Mouse (Mus musculus): Measurements from ENCODE around the gene Gm49776. TPM values are rescaled to one million over a fixed set of nuclear protein-coding genes. Genes with fewer than 3 reads are reported as not detected.
A peak's percentile ranks its signal among the peaks of the same experiment; 100 is the strongest.

Gm49776 gene
- polyA plus RNA-seq, 2 experiments from 2014 or later, result not detected

GRCm38 (mm10) chr16:18233919-18234670 is 24.0 kb downstream of the Gm49776 start:
- ATAC-seq, result peak; percentile 2

- ATAC-seq, result no peak
Measured at GRCm38 (mm10) chr16:18233451-18233850, 24.7 kb downstream of the Gm49776 start.

GRCm38 (mm10) chr16:18231451-18231850 is 26.7 kb downstream of the Gm49776 start:
- no peak for ATAC-seq

GRCm38 (mm10) chr16:18231047-18231446 is 27.1 kb downstream of the Gm49776 start:
- ATAC-seq, result no peak

GRCm38 (mm10) chr16:18230617-18231016 is 27.5 kb downstream of the Gm49776 start:
- ATAC-seq, result no peak

- ATAC-seq, result no peak
Measured at GRCm38 (mm10) chr16:18229622-18230021, 28.5 kb downstream of the Gm49776 start.

- ATAC-seq, result no peak
Measured at GRCm38 (mm10) chr16:18228856-18229255, 29.3 kb downstream of the Gm49776 start.

- no peak for ATAC-seq
Measured at GRCm38 (mm10) chr16:18227897-18228422, 30.2 kb downstream of the Gm49776 start.

- no peak for ATAC-seq
Measured at GRCm38 (mm10) chr16:18227187-18227586, 30.9 kb downstream of the Gm49776 start.

- no peak for ATAC-seq
Measured at GRCm38 (mm10) chr16:18222188-18222587, 35.9 kb downstream of the Gm49776 start.

GRCm38 (mm10) chr16:18221543-18221898 is 36.6 kb downstream of the Gm49776 start:
- no peak for ATAC-seq

GRCm38 (mm10) chr16:18220856-18221542 is 37.1 kb downstream of the Gm49776 start:
- ATAC-seq, result no peak

- no peak for ATAC-seq
Measured at GRCm38 (mm10) chr16:18220001-18220400, 38.1 kb downstream of the Gm49776 start.

GRCm38 (mm10) chr16:18218580-18218996 is 39.5 kb downstream of the Gm49776 start:
- no peak for ATAC-seq

- ATAC-seq, result no peak
Measured at GRCm38 (mm10) chr16:18217579-18217978, 40.5 kb downstream of the Gm49776 start, which contains the start of gene Ccdc188. Gene Ccdc188, plus strand, starts transcription at chr16:18217879.

GRCm38 (mm10) chr16:18214858-18215257 is 43.3 kb downstream of the Gm49776 start:
- no peak for ATAC-seq

- ATAC-seq, result no peak
Measured at GRCm38 (mm10) chr16:18213689-18214088, 44.4 kb downstream of the Gm49776 start.

GRCm38 (mm10) chr16:18211417-18212171 is 46.5 kb downstream of the Gm49776 start:
- ATAC-seq, result peak; percentile 54

- ATAC-seq, result no peak
Measured at GRCm38 (mm10) chr16:18210701-18211416, 47.3 kb downstream of the Gm49776 start.

- no peak for ATAC-seq
Measured at GRCm38 (mm10) chr16:18203430-18204091, 54.6 kb downstream of the Gm49776 start.

GRCm38 (mm10) chr16:18202061-18202460 is 56.1 kb downstream of the Gm49776 start:
- ATAC-seq, result no peak

- no peak for ATAC-seq
Measured at GRCm38 (mm10) chr16:18201620-18202019, 56.5 kb downstream of the Gm49776 start.
